16 mouse cellular contexts compared by ENCODE assay signal in the genomic region with DNA sequence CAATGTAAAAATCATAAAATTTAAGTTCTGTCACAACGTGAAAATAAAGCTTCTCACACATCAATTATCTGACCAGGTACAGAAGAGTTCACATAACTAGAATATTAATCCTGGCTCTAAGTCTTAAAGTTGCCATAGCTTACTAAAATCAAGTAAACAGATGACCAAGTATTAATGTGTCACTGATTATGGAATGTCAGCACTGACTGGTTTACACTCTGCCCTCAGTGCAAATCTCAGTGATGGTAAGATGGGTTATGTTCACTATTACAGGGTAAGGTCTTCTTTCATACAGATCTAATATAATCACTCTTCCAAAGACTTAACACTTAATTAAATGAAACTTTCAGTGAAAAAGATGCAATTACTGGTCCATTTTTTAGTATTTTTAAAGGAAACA.
"Had no signal": no experiment of that assay in that cellular context is flagged by ENCODE, and none has a peak within 500 bp of the region (broad histone marks: within the 10 kb centered on the region; RNA-seq: fewer than 3 reads in every experiment).

No protein-coding gene starts in this region.

- H3K27ac ChIP-seq: layer of hippocampus, adult 2 months; limb, embryonic 10.5 days; limb, embryonic 13.5 days; liver, embryonic 14.5 days; macrophage; midbrain, embryonic 12.5 days had no signal

- H3K9ac ChIP-seq: limb, embryonic 13.5 days; liver, embryonic 14.5 days; liver, postnatal 0 days; lung, embryonic 14.5 days; midbrain, embryonic 12.5 days had no signal

- H3K4me2 ChIP-seq: limb, embryonic 13.5 days; liver, embryonic 11.5 days; lung, embryonic 14.5 days; midbrain, embryonic 12.5 days had no signal

- H3K4me3 ChIP-seq: limb, embryonic 10.5 days; limb, embryonic 13.5 days; midbrain, embryonic 12.5 days had no signal

- DNase-seq: kidney, adult 8-10 months; kidney, postnatal 25 days; layer of hippocampus, adult 9-11 months; liver, postnatal 0 days; lung, embryonic 14.5 days; thymus, adult 18-20 months; thymus, postnatal 36 days had no signal

- H3K27me3 ChIP-seq: limb, embryonic 13.5 days; midbrain, embryonic 12.5 days had no signal

- ATAC-seq: liver, postnatal 0 days; lung, postnatal 0 days; midbrain, embryonic 16.5 days had no signal

- H3K4me1 ChIP-seq: limb, embryonic 10.5 days had no signal

- H3K36me3 ChIP-seq: limb, embryonic 10.5 days; limb, embryonic 13.5 days; midbrain, embryonic 12.5 days had no signal

- H3K9me3 ChIP-seq: limb, embryonic 10.5 days; limb, embryonic 13.5 days; midbrain, embryonic 12.5 days had no signal
